Mouse (Mus musculus): ENCODE measurements around the gene Ndufv1.
"Not testable (repeated sequence)": the region's sequence is repeated elsewhere in the genome, so short reads cannot be mapped to it uniquely, and the experiment has no call there.

Gene Ndufv1

GRCm38 (mm10) chr19:4042124-4042523 is 29.5 kb upstream of the Ndufv1 start:
- DNase-seq (ENCODE audit: low read depth) = no peak

GRCm38 (mm10) chr19:4041500-4041899 is 28.9 kb upstream of the Ndufv1 start:
- DNase-seq (ENCODE audit: low read depth) = not testable (repeated sequence)

- not testable (repeated sequence) for DNase-seq (ENCODE audit: low read depth)
These were observed 28.3 kb upstream of the Ndufv1 start for GRCm38 (mm10) chr19:4040941-4041340.

- peak; percentile 92 for DNase-seq (ENCODE audit: low read depth)
These were observed 25.2 kb upstream of the Ndufv1 start, which contains the start of gene Gstp1 for GRCm38 (mm10) chr19:4037788-4038232. Gene Gstp1, minus strand, starts transcription at chr19:4037985.

GRCm38 (mm10) chr19:4037154-4037787 is 24.7 kb upstream of the Ndufv1 start:
- DNase-seq (ENCODE audit: low read depth) = not testable (repeated sequence)

- DNase-seq (ENCODE audit: low read depth) = no peak
These were observed 23.9 kb upstream of the Ndufv1 start for GRCm38 (mm10) chr19:4036327-4037045.

- DNase-seq (ENCODE audit: low read depth) = no peak
These were observed 21.1 kb upstream of the Ndufv1 start for GRCm38 (mm10) chr19:4033742-4034141.

GRCm38 (mm10) chr19:4033298-4033697 is 20.7 kb upstream of the Ndufv1 start:
- DNase-seq (ENCODE audit: low read depth) = no peak

- DNase-seq (ENCODE audit: low read depth) = no peak
These were observed 20.1 kb upstream of the Ndufv1 start for GRCm38 (mm10) chr19:4032668-4033067.

- no peak for DNase-seq (ENCODE audit: low read depth)
These were observed 15.0 kb upstream of the Ndufv1 start for GRCm38 (mm10) chr19:4027576-4027975.

- DNase-seq (ENCODE audit: low read depth) = no peak
These were observed 10.6 kb upstream of the Ndufv1 start for GRCm38 (mm10) chr19:4023185-4023584.

GRCm38 (mm10) chr19:4018743-4019583 is 6.4 kb upstream of the Ndufv1 start:
- DNase-seq (ENCODE audit: low read depth) = peak; percentile 74

GRCm38 (mm10) chr19:4017921-4018587 is 5.4 kb upstream of the Ndufv1 start:
- DNase-seq (ENCODE audit: low read depth) = no peak

- peak; percentile 50 for DNase-seq (ENCODE audit: low read depth)
These were observed 3.0 kb upstream of the Ndufv1 start for GRCm38 (mm10) chr19:4015635-4016034.

GRCm38 (mm10) chr19:4014802-4015201 is 2.2 kb upstream of the Ndufv1 start:
- DNase-seq (ENCODE audit: low read depth) = no peak

GRCm38 (mm10) chr19:4013066-4013465 is 460 bp upstream of the Ndufv1 start:
- no peak for DNase-seq (ENCODE audit: low read depth)

GRCm38 (mm10) chr19:4011086-4011485 is 1.5 kb downstream of the Ndufv1 start:
- no peak for DNase-seq (ENCODE audit: low read depth)

- DNase-seq (ENCODE audit: low read depth) = no peak
These were observed 6.6 kb downstream of the Ndufv1 start for GRCm38 (mm10) chr19:4005971-4006370.

- no peak for DNase-seq (ENCODE audit: low read depth)
These were observed 7.5 kb downstream of the Ndufv1 start for GRCm38 (mm10) chr19:4005091-4005490.

- no peak for DNase-seq (ENCODE audit: low read depth)
These were observed 8.3 kb downstream of the Ndufv1 start for GRCm38 (mm10) chr19:4004331-4004730.

- DNase-seq (ENCODE audit: low read depth) = no peak
These were observed 9.0 kb downstream of the Ndufv1 start for GRCm38 (mm10) chr19:4003641-4004040.

GRCm38 (mm10) chr19:4003112-4003511 is 9.5 kb downstream of the Ndufv1 start, which contains the start of gene Doc2g:
Gene Doc2g, plus strand, starts transcription at chr19:4003313.
- DNase-seq (ENCODE audit: low read depth) = no peak
